Mouse (Mus musculus): ENCODE results near the gene Fam171a2. TPM values are rescaled to one million over a fixed set of nuclear protein-coding genes. Genes with fewer than 3 reads are reported as not detected.
A peak's percentile ranks its signal among the peaks of the same experiment; 100 is the strongest.
"Not testable (repeated sequence)": the region's sequence is repeated elsewhere in the genome, so short reads cannot be mapped to it uniquely, and the experiment has no call there.

Gene Fam171a2
- polyA plus RNA-seq, 1 experiment from 2014 or later: 7.4 TPM

DNA sequence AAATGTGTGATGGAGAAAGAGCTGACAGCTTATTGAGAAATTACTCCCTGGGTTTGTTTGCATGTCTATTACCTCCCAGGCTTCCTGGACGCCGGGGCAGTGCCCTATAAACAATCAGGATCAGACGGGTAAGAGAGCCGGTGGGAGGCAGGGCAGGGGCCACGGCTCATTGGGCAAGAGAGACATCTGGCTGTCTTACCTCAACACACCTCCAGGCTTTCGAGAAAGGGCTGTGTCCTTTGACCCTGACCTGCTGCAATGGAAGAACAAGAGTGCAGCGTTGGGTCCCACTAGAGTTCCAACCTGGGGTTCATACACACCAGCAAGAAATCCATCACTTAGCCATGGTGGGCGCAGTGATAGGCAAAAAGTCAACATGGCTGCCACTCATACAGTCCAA, 25.9 kb downstream of the Fam171a2 start:
- H3K9me3 ChIP-seq (ENCODE audit: low read depth, low read length): no peaks in the 10 kb centered on the region
- WGBS: 45% methylated on average over 8 of the region's 8 CpGs

DNA sequence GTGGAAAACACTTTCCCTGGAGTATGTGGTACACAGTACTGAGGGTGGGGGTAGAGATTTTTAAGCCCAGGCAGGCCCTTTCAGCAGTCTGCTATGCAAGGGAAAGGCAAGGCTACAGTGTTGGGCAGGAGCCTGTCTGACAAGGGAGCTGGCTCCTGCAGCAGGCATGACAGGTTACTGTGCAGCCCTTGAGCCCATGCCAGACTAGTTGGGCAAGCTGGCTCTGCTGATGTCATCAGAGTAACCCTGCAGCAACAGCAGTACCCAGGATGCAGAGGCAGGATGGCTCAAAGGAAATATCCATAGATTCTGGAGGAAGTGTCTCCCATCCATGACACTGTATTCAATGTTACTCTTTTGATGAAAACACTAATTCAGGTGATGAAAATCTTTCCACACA, 28.6 kb downstream of the Fam171a2 start:
- no peak overlapping the region for H3K9ac ChIP-seq
- H3K27me3 ChIP-seq (ENCODE audit: insufficient read depth, low read length): no peaks in the 10 kb centered on the region
- H3K27ac ChIP-seq (ENCODE audit: low read depth): no peak overlapping the region
- no peak overlapping the region for H3K4me3 ChIP-seq (ENCODE audit: low read depth, low read length)
- ATAC-seq (ENCODE audit: insufficient read depth) (no peak), DNase-seq (no peak)
- TF ChIP-seq CTCF (IDR thresholded peaks at IDR 0.05; ENCODE audit: low read depth): no peak
- no peaks in the 10 kb centered on the region for H3K4me1 ChIP-seq (ENCODE audit: insufficient read depth)
- no peaks in the 10 kb centered on the region for H3K36me3 ChIP-seq (ENCODE audit: insufficient read depth)
- no peak overlapping the region for H3K4me2 ChIP-seq
- H3K9me3 ChIP-seq (ENCODE audit: low read depth, low read length): no peaks in the 10 kb centered on the region

More for the DNA sequence above, 25.9 kb downstream of the Fam171a2 start:
- Histone ChIP-seq H3K27ac (ENCODE audit: low read depth) (no peak overlapping the region), H3K9ac (no peak overlapping the region), H3K4me2 (no peak overlapping the region), H3K4me3 (ENCODE audit: low read depth, low read length) (no peak overlapping the region), H3K36me3 (ENCODE audit: insufficient read depth) (no peaks in the 10 kb centered on the region), H3K27me3 (ENCODE audit: insufficient read depth, low read length) (no peaks in the 10 kb centered on the region), H3K4me1 (ENCODE audit: insufficient read depth) (no peaks in the 10 kb centered on the region)
- no peak for DNase-seq
- ATAC-seq (ENCODE audit: insufficient read depth): no peak
- no peak for TF ChIP-seq CTCF (IDR thresholded peaks at IDR 0.05; ENCODE audit: low read depth)

DNA sequence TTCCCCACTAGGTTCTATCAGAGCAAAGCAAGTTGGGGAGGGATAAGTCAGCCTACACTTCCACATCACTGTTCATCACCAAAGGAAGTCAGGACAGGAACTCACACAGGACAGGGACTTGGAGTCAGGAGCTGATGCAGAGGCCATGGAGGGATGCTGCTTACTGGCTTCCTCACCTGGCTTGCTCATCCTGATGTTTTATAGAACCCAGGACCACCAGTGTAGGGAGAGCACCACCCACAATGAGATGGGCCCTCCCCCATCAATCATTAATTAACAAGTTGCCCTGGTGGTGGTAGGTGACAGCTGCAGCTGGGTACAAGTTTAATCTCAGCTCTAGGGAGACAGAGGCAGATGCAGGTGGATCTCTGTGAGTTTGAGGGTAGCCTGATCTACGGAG, 30.3 kb downstream of the Fam171a2 start:
- Histone ChIP-seq H3K36me3 (ENCODE audit: insufficient read depth) (no peaks in the 10 kb centered on the region), H3K4me2 (no peak overlapping the region), H3K27me3 (ENCODE audit: insufficient read depth, low read length) (no peaks in the 10 kb centered on the region), H3K4me3 (ENCODE audit: low read depth, low read length) (no peak overlapping the region), H3K4me1 (ENCODE audit: insufficient read depth) (no peaks in the 10 kb centered on the region), H3K9ac (no peak overlapping the region; the same call in 1 of the 2 replicates), H3K9me3 (ENCODE audit: low read depth, low read length) (no peaks in the 10 kb centered on the region), H3K27ac (ENCODE audit: low read depth) (no peak overlapping the region)
- TF ChIP-seq CTCF (IDR thresholded peaks at IDR 0.05; ENCODE audit: low read depth): no peak
- WGBS: 81% methylated on average over 1 of the region's 1 CpGs
- DNase-seq (no peak), ATAC-seq (ENCODE audit: insufficient read depth) (no peak)

DNA sequence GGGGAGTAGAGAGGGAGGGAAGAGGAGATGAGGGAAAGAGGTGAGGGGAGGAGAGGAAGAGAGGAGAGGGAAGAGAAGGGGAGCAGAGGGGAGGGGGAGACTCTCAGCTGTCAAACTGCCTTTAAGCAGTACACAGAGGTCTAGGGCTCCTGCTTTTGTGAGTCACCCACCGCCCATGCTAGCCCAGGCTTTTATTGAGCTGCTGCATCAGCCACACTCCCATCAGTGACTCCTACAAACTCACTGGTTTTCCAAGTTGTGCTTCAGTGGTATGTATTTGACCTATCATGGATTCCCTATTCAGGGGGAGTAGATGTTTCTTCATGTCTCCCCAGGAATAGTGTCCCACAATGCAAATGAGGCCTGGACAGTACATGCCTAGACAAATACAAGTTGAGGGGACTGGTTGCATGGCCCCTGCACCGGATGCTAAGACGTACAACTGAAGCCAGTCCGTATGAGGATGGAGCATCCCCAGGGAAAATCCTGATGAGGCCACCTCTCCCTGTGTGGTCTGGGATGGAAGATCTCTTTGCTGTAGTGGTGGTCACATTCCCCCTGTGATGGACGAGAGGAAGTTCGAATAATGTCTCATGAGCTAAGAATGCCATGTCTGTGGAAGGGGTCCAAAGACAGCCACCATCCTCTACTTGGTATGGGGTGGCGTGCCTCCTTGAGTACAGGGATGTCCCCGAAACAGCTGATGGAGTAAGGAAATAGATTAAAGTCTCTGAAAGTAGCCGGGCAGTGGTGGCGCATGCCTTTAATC, 32.3 kb downstream of the Fam171a2 start:
- ATAC-seq (ENCODE audit: insufficient read depth) (no peak), DNase-seq (no peak)
- Histone ChIP-seq H3K36me3 (ENCODE audit: insufficient read depth) (no peaks in the 10 kb centered on the region), H3K4me1 (ENCODE audit: insufficient read depth) (no peaks in the 10 kb centered on the region), H3K27ac (ENCODE audit: low read depth) (no peak overlapping the region), H3K4me2 (no peak overlapping the region), H3K9me3 (ENCODE audit: low read depth, low read length) (no peaks in the 10 kb centered on the region), H3K27me3 (ENCODE audit: insufficient read depth, low read length) (no peaks in the 10 kb centered on the region), H3K4me3 (ENCODE audit: low read depth, low read length) (no peak overlapping the region), H3K9ac (no peak overlapping the region)
- no peak for TF ChIP-seq CTCF (IDR thresholded peaks at IDR 0.05; ENCODE audit: low read depth)
- WGBS: 56% methylated on average over 10 of the region's 10 CpGs

DNA sequence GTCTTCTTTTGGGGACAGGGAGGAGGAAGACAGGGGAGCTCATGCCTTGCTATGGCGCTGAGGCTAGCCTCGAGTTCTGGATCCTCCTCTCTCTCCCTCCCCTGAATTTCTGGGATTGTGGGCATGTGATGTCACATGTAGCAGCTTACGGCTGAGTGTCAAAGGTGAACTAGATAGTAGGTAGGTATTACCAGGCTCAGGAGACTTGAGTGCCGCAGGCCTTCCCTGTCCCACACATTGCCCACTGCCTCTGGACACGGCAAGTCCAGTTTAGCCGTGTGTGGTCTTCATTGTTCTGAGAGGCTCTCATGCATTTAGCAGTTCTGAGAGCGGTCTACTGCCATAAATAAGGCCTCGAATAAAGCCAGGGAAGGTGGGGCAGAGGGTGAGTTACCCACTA, 34.4 kb downstream of the Fam171a2 start:
- H3K9ac ChIP-seq: no peak overlapping the region
- H3K4me1 ChIP-seq (ENCODE audit: insufficient read depth): no peaks in the 10 kb centered on the region
- WGBS: 74% methylated on average over 8 of the region's 8 CpGs
- ATAC-seq (ENCODE audit: insufficient read depth) (no peak), DNase-seq (no peak)
- H3K27ac ChIP-seq (ENCODE audit: low read depth): no peak overlapping the region
- no peak overlapping the region for H3K4me2 ChIP-seq
- no peaks in the 10 kb centered on the region for H3K36me3 ChIP-seq (ENCODE audit: insufficient read depth)
- no peaks in the 10 kb centered on the region for H3K27me3 ChIP-seq (ENCODE audit: insufficient read depth, low read length)
- no peaks in the 10 kb centered on the region for H3K9me3 ChIP-seq (ENCODE audit: low read depth, low read length)
- TF ChIP-seq CTCF (IDR thresholded peaks at IDR 0.05; ENCODE audit: low read depth): no peak
- no peak overlapping the region for H3K4me3 ChIP-seq (ENCODE audit: low read depth, low read length)

DNA sequence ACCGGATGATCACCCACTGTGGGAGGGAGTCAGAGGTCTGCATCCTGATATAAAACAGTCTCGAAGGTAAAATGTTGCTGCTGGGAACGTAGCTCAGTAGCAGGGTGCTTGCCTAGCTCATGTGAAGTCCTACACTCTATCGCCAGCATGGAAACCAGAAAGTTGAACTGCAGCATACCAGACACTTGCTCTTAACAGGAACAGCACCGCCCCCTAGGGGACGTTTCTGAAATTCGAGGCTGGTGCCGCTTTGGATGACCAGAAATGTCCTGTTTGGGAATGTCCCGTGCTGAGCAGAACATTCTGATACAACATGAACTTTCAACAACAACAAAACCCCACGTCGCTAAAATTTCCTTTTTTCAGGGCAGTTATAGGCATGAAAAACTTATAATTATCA, 35.8 kb downstream of the Fam171a2 start:
- TF ChIP-seq CTCF (IDR thresholded peaks at IDR 0.05; ENCODE audit: low read depth): peak; percentile 92
- Histone ChIP-seq H3K4me3 (ENCODE audit: low read depth, low read length) (no peak overlapping the region), H3K4me1 (ENCODE audit: insufficient read depth) (no peaks in the 10 kb centered on the region), H3K9ac (no peak overlapping the region), H3K27me3 (ENCODE audit: insufficient read depth, low read length) (no peaks in the 10 kb centered on the region), H3K9me3 (ENCODE audit: low read depth, low read length) (no peaks in the 10 kb centered on the region), H3K27ac (ENCODE audit: low read depth) (no peak overlapping the region; the same call in 1 of the 2 replicates), H3K4me2 (0 out of 2 replicates have a peak overlapping the region, but pooled peaks have one; percentile 23), H3K36me3 (ENCODE audit: insufficient read depth) (no peaks in the 10 kb centered on the region)
- 5% methylated on average over 11 of the region's 11 CpGs for WGBS
- DNase-seq (peak; percentile 99), ATAC-seq (ENCODE audit: insufficient read depth) (no peak; the same call in 1 of the 2 replicates)

DNA sequence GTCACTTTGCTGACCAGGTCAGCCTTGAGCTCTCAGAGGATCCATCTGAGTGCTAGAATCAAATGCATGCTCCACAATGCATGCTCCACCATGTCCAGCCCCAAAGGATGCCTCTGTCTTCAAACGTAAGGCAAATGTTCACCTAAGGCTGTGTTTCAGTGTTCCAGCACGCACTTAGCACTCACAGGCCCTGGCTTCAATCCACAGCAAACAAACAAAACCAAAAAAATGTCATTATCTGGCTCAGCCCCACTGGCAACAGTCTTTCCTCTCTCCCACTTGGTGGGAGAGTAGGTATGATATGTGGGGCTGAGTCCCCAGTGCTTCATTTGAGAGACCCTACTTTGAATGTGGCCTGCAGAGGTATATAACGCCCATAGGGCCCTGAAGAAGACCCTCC, 36.4 kb downstream of the Fam171a2 start:
- 69% methylated on average over 3 of the region's 3 CpGs for WGBS
- peaks cover 5% of the 10 kb centered on the region; the same call in 1 of the 2 replicates for H3K4me1 ChIP-seq (ENCODE audit: insufficient read depth)
- H3K4me2 ChIP-seq: no peak overlapping the region
- H3K27me3 ChIP-seq (ENCODE audit: insufficient read depth, low read length): no peaks in the 10 kb centered on the region
- TF ChIP-seq CTCF (IDR thresholded peaks at IDR 0.05; ENCODE audit: low read depth): no peak
- H3K9me3 ChIP-seq (ENCODE audit: low read depth, low read length): no peaks in the 10 kb centered on the region
- H3K27ac ChIP-seq (ENCODE audit: low read depth): no peak overlapping the region
- no peak overlapping the region for H3K9ac ChIP-seq
- no peaks in the 10 kb centered on the region for H3K36me3 ChIP-seq (ENCODE audit: insufficient read depth)
- H3K4me3 ChIP-seq (ENCODE audit: low read depth, low read length): no peak overlapping the region
- DNase-seq (no peak), ATAC-seq (ENCODE audit: insufficient read depth) (no peak)

DNA sequence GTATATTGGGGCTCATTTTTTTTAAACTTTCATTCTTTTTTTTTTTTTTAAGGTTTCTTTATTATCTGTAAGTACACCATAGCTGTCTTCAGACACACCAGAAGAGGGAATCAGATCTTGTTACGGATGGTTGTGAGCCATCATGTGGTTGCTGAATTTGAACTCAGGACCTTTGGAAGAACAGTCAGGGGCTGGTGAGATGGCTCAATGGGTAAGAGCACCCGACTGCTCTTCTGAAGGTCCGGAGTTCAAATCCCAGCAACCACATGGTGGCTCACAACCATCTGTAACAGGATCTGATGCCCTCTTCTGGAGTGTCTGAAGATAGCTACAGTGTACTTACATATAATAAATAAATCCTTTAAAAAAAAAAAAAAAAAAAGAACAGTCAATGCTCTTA, 37.1 kb downstream of the Fam171a2 start:
- H3K4me3 ChIP-seq (ENCODE audit: low read depth, low read length); DNase-seq; H3K27ac ChIP-seq (ENCODE audit: low read depth); H3K9ac ChIP-seq; H3K27me3 ChIP-seq (ENCODE audit: insufficient read depth, low read length); H3K36me3 ChIP-seq (ENCODE audit: insufficient read depth); H3K4me1 ChIP-seq (ENCODE audit: insufficient read depth); H3K9me3 ChIP-seq (ENCODE audit: low read depth, low read length); H3K4me2 ChIP-seq; ATAC-seq (ENCODE audit: insufficient read depth): not testable (repeated sequence)
- WGBS: 91% methylated on average over 3 of the region's 3 CpGs
